Mouse (Mus musculus) induced T-regulatory cell, adult 2 months (primary cell): ENCODE results near the gene Lctl.

Source experiments
- DNase-seq: peaks from one replicate; pipeline ENCODE4 v3.0.0-alpha.2; 2012; ENCODE audit warnings: low read depth

Gene Lctl

GRCm38 (mm10) chr9:64116876-64117275 lies at the start of gene Lctl:
Gene Lctl (plus strand): TSS chr9:64117147.
- DNase-seq, result no peak

GRCm38 (mm10) chr9:64067787-64068186 lies 49.2 kb upstream of the Lctl start:
- DNase-seq, result no peak

- no peak for DNase-seq
These were observed 48.4 kb upstream of the Lctl start for GRCm38 (mm10) chr9:64068571-64068970.

GRCm38 (mm10) chr9:64069131-64069530 lies 47.8 kb upstream of the Lctl start:
- DNase-seq, result no peak

GRCm38 (mm10) chr9:64070674-64071073 lies 46.3 kb upstream of the Lctl start:
- no peak for DNase-seq

- DNase-seq, result no peak
These were observed 42.1 kb upstream of the Lctl start for GRCm38 (mm10) chr9:64074831-64075230.

- DNase-seq, result no peak
These were observed 40.5 kb upstream of the Lctl start for GRCm38 (mm10) chr9:64076412-64076811.

- DNase-seq, result no peak
These were observed 38.6 kb upstream of the Lctl start for GRCm38 (mm10) chr9:64078386-64078792.

GRCm38 (mm10) chr9:64079922-64080321 lies 37.0 kb upstream of the Lctl start:
- DNase-seq, result no peak

GRCm38 (mm10) chr9:64084231-64084630 lies 32.7 kb upstream of the Lctl start:
- no peak for DNase-seq

GRCm38 (mm10) chr9:64084661-64085399 lies 32.1 kb upstream of the Lctl start:
- no peak for DNase-seq

- no peak for DNase-seq
These were observed 31.0 kb upstream of the Lctl start for GRCm38 (mm10) chr9:64085976-64086375.

GRCm38 (mm10) chr9:64086543-64086942 lies 30.4 kb upstream of the Lctl start:
- DNase-seq, result no peak

GRCm38 (mm10) chr9:64087461-64088235 lies 29.3 kb upstream of the Lctl start:
- DNase-seq, result peak; percentile 75

- DNase-seq, result no peak
These were observed 28.6 kb upstream of the Lctl start for GRCm38 (mm10) chr9:64088346-64088745.

- DNase-seq, result peak; percentile 19
These were observed 27.9 kb upstream of the Lctl start for GRCm38 (mm10) chr9:64089004-64089403.

GRCm38 (mm10) chr9:64094083-64094482 lies 22.9 kb upstream of the Lctl start:
- no peak for DNase-seq

GRCm38 (mm10) chr9:64098282-64098681 lies 18.7 kb upstream of the Lctl start:
- no peak for DNase-seq

- DNase-seq, result peak; percentile 77
These were observed 16.5 kb upstream of the Lctl start for GRCm38 (mm10) chr9:64100442-64100841.

- no peak for DNase-seq
These were observed 11.6 kb upstream of the Lctl start for GRCm38 (mm10) chr9:64105301-64105700.

GRCm38 (mm10) chr9:64110502-64110901 lies 6.4 kb upstream of the Lctl start:
- no peak for DNase-seq

- no peak for DNase-seq
These were observed 2.3 kb upstream of the Lctl start for GRCm38 (mm10) chr9:64114646-64115045.

- DNase-seq, result no peak
These were observed 1.2 kb upstream of the Lctl start for GRCm38 (mm10) chr9:64115756-64116155.
